Mouse (Mus musculus) left cerebral cortex, adult 18-20 months (tissue): ENCODE measurements around the gene Tab2. TPM values are rescaled to one million over a fixed set of nuclear protein-coding genes. Genes with fewer than 3 reads are reported as not detected.
A peak's percentile ranks its signal among the peaks of the same experiment; 100 is the strongest.

Source experiments
- DNase-seq, 2 experiments: peaks; one replicate each; pipeline ENCODE4 v3.0.0; 2021 to 2022; ENCODE audit warnings: low spot score in 2 of 2, mixed read lengths in 1 of 2
- long read RNA-seq, 2 experiments: library from polyadenylated mRNA; stranded (forward); transcript quantifications; one replicate each; pipeline ENCODE4 v2.0.0; 2021
- total RNA-seq, 2 experiments: library from RNA; stranded (reverse); gene quantifications; 2 replicates each; pipeline ENCODE4 v1.2.3; 2021

Tab2 gene
- 10 to 100 TPM; 56.8 to 58.1 TPM for total RNA-seq
- long read RNA-seq, experiment 1, partial matches to known transcripts: 5 of 11 reads
- long read RNA-seq, experiment 1, other reads (novel, unspliced or antisense): 6 of 11 reads
- long read RNA-seq, experiment 2, partial matches to known transcripts: 3 of 8 reads
- long read RNA-seq, experiment 2, other reads (novel, unspliced or antisense): 4 of 8 reads

- peak; percentile 83 to 93 for DNase-seq
Measured at GRCm38 (mm10) chr10:7956228-7957001, at the start of gene Tab2. TSS of gene Tab2 (minus strand) at chr10:7956230.

- DNase-seq: no peak
Measured at GRCm38 (mm10) chr10:7992258-7992919, 36.4 kb upstream of the Tab2 start.

- DNase-seq: no peak
Measured at GRCm38 (mm10) chr10:7991596-7991995, 35.6 kb upstream of the Tab2 start.

- DNase-seq: no peak
Measured at GRCm38 (mm10) chr10:7987521-7987920, 31.5 kb upstream of the Tab2 start.

- no peak for DNase-seq
Measured at GRCm38 (mm10) chr10:7976462-7976861, 20.4 kb upstream of the Tab2 start.

- no peak for DNase-seq
Measured at GRCm38 (mm10) chr10:7968747-7969280, 12.8 kb upstream of the Tab2 start.

GRCm38 (mm10) chr10:7967096-7967495 is 11.1 kb upstream of the Tab2 start:
- no peak for DNase-seq

GRCm38 (mm10) chr10:7959073-7959472 is 3.0 kb upstream of the Tab2 start:
- peak; percentile 14 to 28 for DNase-seq

GRCm38 (mm10) chr10:7955634-7956121 is 352 bp downstream of the Tab2 start:
- DNase-seq: peak; percentile 26 to 41

- DNase-seq: peak; percentile 16 to 44
Measured at GRCm38 (mm10) chr10:7954989-7955633, 919 bp downstream of the Tab2 start.

GRCm38 (mm10) chr10:7954627-7954988 is 1.4 kb downstream of the Tab2 start:
- no peak for DNase-seq

GRCm38 (mm10) chr10:7943006-7943405 is 13.0 kb downstream of the Tab2 start:
- no peak for DNase-seq

GRCm38 (mm10) chr10:7936556-7937192 is 19.4 kb downstream of the Tab2 start:
- DNase-seq: no peak

GRCm38 (mm10) chr10:7932958-7933357 is 23.1 kb downstream of the Tab2 start:
- no peak for DNase-seq

- DNase-seq: peak in 1 of 2 experiments; percentile 18
Measured at GRCm38 (mm10) chr10:7928996-7929395, 27.0 kb downstream of the Tab2 start.

GRCm38 (mm10) chr10:7925481-7925880 is 30.5 kb downstream of the Tab2 start:
- DNase-seq: no peak

- DNase-seq: no peak
Measured at GRCm38 (mm10) chr10:7923433-7923832, 32.6 kb downstream of the Tab2 start.

GRCm38 (mm10) chr10:7911268-7911667 is 44.8 kb downstream of the Tab2 start:
- no peak for DNase-seq

- no peak for DNase-seq
Measured at GRCm38 (mm10) chr10:7907151-7907550, 48.9 kb downstream of the Tab2 start.

- no peak for DNase-seq
Measured at GRCm38 (mm10) chr10:7904157-7904556, 51.9 kb downstream of the Tab2 start.
